Mouse (Mus musculus) spleen, adult 2 months (tissue): ENCODE data around the gene Rdh16f1.

ENCODE experiments used
- CTCF ChIP-seq: fragments of 200-500 bp; IDR thresholded peaks from 2 replicates; pipeline ENCODE4 v1.5.1; 2011; ENCODE audit warnings: mild to moderate bottlenecking, inconsistent platforms; ENCODE audit not compliant: insufficient read depth, insufficient read length, insufficient replicate concordance; ENCODE audit errors: extremely low read depth
- POLR2A ChIP-seq: fragments of 200-500 bp; IDR thresholded peaks from 2 replicates; pipeline ENCODE4 v1.6.1; 2011; ENCODE audit warnings: low read depth, low read length, inconsistent platforms

GRCm38 (mm10) chr10:127829121-127829520 lies 69.5 kb downstream of the Rdh16f1 start:
- no peak for TF ChIP-seq CTCF
- TF ChIP-seq POLR2A: no peak
